Mouse (Mus musculus) neutrophil, adult 5-6 weeks (primary cell): ENCODE results near the gene Serp2. TPM values are rescaled to one million over a fixed set of nuclear protein-coding genes. Genes with fewer than 3 reads are reported as not detected.

Experiments used
- ATAC-seq: fragments of 151-379, 151-347 bp; 2 replicates; pipeline ENCODE4 v1.8.0; 2017; ENCODE audit warnings: mild to moderate bottlenecking, moderate TSS enrichment; ENCODE audit not compliant: insufficient number of reproducible peaks, poor library complexity, low FRiP score, severe bottlenecking; ENCODE audit errors: extremely low read depth
- total RNA-seq: library from RNA; stranded (forward); fragments of 200-1000 nt; gene quantifications from 2 replicates; pipeline ENCODE4 v1.2.3, GENCODE M21; 2017

The Serp2 gene
- 2.1 and 4.0 TPM in 2 replicates for total RNA-seq

- ATAC-seq, result no peak
These were observed at the start of gene Serp2 for GRCm38 (mm10) chr14:76556852-76557208. TSS of gene Serp2 (minus strand) at chr14:76556889.

GRCm38 (mm10) chr14:76605931-76606534, 49.3 kb upstream of the Serp2 start:
- no peak for ATAC-seq

GRCm38 (mm10) chr14:76604012-76604411, 47.3 kb upstream of the Serp2 start:
- no peak for ATAC-seq

GRCm38 (mm10) chr14:76601654-76602053, 45.0 kb upstream of the Serp2 start:
- no peak for ATAC-seq

- ATAC-seq, result no peak
These were observed 43.7 kb upstream of the Serp2 start for GRCm38 (mm10) chr14:76600391-76600790.

GRCm38 (mm10) chr14:76599706-76600105, 43.0 kb upstream of the Serp2 start:
- ATAC-seq, result no peak

GRCm38 (mm10) chr14:76598518-76599216, 42.0 kb upstream of the Serp2 start:
- peak; percentile 40; the same call in 1 of the 2 replicates for ATAC-seq

GRCm38 (mm10) chr14:76597751-76598150, 41.1 kb upstream of the Serp2 start:
- ATAC-seq, result no peak

GRCm38 (mm10) chr14:76595048-76595859, 38.6 kb upstream of the Serp2 start:
- ATAC-seq, result no peak

- ATAC-seq, result no peak
These were observed 37.7 kb upstream of the Serp2 start for GRCm38 (mm10) chr14:76594351-76594885.

GRCm38 (mm10) chr14:76593630-76594193, 37.0 kb upstream of the Serp2 start:
- no peak for ATAC-seq

- no peak for ATAC-seq
These were observed 36.0 kb upstream of the Serp2 start for GRCm38 (mm10) chr14:76592721-76593120.

GRCm38 (mm10) chr14:76592090-76592489, 35.4 kb upstream of the Serp2 start:
- ATAC-seq, result no peak

GRCm38 (mm10) chr14:76590134-76590533, 33.4 kb upstream of the Serp2 start:
- no peak for ATAC-seq

- no peak for ATAC-seq
These were observed 33.0 kb upstream of the Serp2 start for GRCm38 (mm10) chr14:76589671-76590070.

GRCm38 (mm10) chr14:76585831-76586405, 29.2 kb upstream of the Serp2 start:
- ATAC-seq, result no peak

- no peak for ATAC-seq
These were observed 27.3 kb upstream of the Serp2 start for GRCm38 (mm10) chr14:76583985-76584384.

GRCm38 (mm10) chr14:76581974-76582922, 25.6 kb upstream of the Serp2 start:
- peak; percentile 32; the same call in 1 of the 2 replicates for ATAC-seq
